ENCODE assay signal across 8 mouse cellular contexts in the genomic region with DNA sequence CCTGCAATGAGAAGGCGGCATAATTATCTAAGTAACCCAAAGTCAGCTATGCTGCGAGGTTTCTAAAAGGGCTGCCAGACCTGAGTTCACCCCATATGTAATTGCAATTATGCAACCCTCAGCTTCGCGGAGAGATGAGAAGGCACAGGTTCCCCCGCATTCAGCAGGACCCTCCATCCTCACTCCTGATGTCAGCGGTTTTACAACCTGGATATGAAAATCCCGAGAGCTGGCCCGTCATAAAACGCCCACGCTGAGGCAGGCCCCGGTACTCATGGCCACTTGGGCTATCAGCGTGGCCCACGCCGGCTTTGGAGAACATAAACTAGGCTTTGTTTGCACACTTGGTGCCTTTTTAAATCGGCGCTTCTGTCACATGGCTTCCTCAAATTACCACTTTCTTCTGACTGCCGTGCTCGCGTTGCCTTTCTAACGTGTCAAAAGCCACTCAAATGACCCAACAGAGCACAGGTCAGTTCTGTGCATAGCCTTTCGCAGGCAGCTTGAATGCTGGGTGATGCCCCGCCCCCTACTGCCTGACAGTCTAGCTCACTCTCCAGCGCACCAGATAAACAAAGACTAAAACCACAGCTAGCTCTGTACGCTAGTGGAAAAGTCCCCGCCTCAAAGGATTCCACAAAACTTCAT. TPM values are rescaled to one million over a fixed set of nuclear protein-coding genes. Genes with fewer than 3 reads are reported as not detected.
DNase-seq lines count a peak whose midpoint lies in the region; ATAC-seq lines count a peak whose summit lies in the region.

No protein-coding gene starts in this region.

- H3K27ac ChIP-seq in embryonic facial prominence, embryonic 11.5 days (replicated peaks; ENCODE audit: low read depth, low read length): no peak overlapping the region
- peak overlapping the region; percentile 58; the same call in 1 of the 2 replicates for H3K27ac ChIP-seq in stomach, embryonic 14.5 days (ENCODE audit: low read length)

- no peaks in the 10 kb centered on the region for H3K36me3 ChIP-seq in embryonic facial prominence, embryonic 11.5 days (replicated peaks; ENCODE audit: control insufficient read depth, insufficient read depth, low read depth, low read length)
- H3K36me3 ChIP-seq in stomach, embryonic 14.5 days (ENCODE audit: control insufficient read depth, insufficient read depth, low read length): no peaks in the 10 kb centered on the region

- no peak overlapping the region for H3K4me3 ChIP-seq in embryonic facial prominence, embryonic 11.5 days (ENCODE audit: low read depth, low read length)
- peak overlapping the region; percentile 17; the same call in 1 of the 2 replicates for H3K4me3 ChIP-seq in stomach, embryonic 14.5 days (ENCODE audit: low read depth, low read length)

- WGBS in embryonic facial prominence, embryonic 11.5 days: 21% methylated on average over 25 of the region's 25 CpGs
- 26% methylated on average over 25 of the region's 25 CpGs for WGBS in stomach, embryonic 14.5 days

- intact Hi-C loops in heart, postnatal 10 days (cut with DNase I): no loop called here

- no peaks in the 10 kb centered on the region for H3K9me3 ChIP-seq in embryonic facial prominence, embryonic 11.5 days (replicated peaks; ENCODE audit: control insufficient read depth, low read length)
- no peaks in the 10 kb centered on the region for H3K9me3 ChIP-seq in stomach, embryonic 14.5 days (ENCODE audit: control insufficient read depth, low read depth, low read length)

- H3K27me3 ChIP-seq in embryonic facial prominence, embryonic 11.5 days (ENCODE audit: control insufficient read depth, insufficient read depth, low read length): no peaks in the 10 kb centered on the region
- H3K27me3 ChIP-seq in stomach, embryonic 14.5 days (ENCODE audit: control insufficient read depth, insufficient read depth, low read length): no peaks in the 10 kb centered on the region

- H3K4me1 ChIP-seq in embryonic facial prominence, embryonic 11.5 days (ENCODE audit: control insufficient read depth, insufficient read depth, low read length): no peaks in the 10 kb centered on the region
- H3K4me1 ChIP-seq in stomach, embryonic 14.5 days (ENCODE audit: control insufficient read depth, insufficient read depth, low read length): 0 out of 2 replicates have a peak, but pooled peaks cover 5% of the 10 kb centered on the region

- no peak for ATAC-seq in embryonic facial prominence, embryonic 11.5 days (replicated peaks; ENCODE audit: insufficient number of reproducible peaks, low FRiP score, low TSS enrichment, low read depth)
- peak; percentile 69; the same call in 1 of the 2 replicates for ATAC-seq in stomach, embryonic 14.5 days (ENCODE audit: insufficient number of reproducible peaks, insufficient read depth, low FRiP score, low read depth)

- DNase-seq in testis, postnatal 10 days (ENCODE audit: low spot score): peak; percentile 60
- no peak for DNase-seq in testis, postnatal 14 days (ENCODE audit: low spot score)
- DNase-seq in embryonic facial prominence, embryonic 11.5 days (ENCODE audit: low spot score): peak; percentile 61
- peak; percentile 61 to 66 for DNase-seq in heart, postnatal 10 days
- peak; percentile 63 for DNase-seq in kidney, postnatal 14 days
- DNase-seq in lung, postnatal 36 days: peak; percentile 90
- DNase-seq in spleen, postnatal 14 days (ENCODE audit: low spot score in 2 of 2): no peak

- H3K4me2 ChIP-seq in embryonic facial prominence, embryonic 11.5 days (ENCODE audit: low read depth, low read length): peak overlapping the region; percentile 30
- H3K4me2 ChIP-seq in stomach, embryonic 14.5 days (replicated peaks; ENCODE audit: low read depth, low read length): peak overlapping the region; percentile 43

- H3K9ac ChIP-seq in embryonic facial prominence, embryonic 11.5 days (replicated peaks; ENCODE audit: low read length): 0 out of 2 replicates have a peak overlapping the region, but pooled peaks have one; percentile 37
- no peak overlapping the region for H3K9ac ChIP-seq in stomach, embryonic 14.5 days (replicated peaks; ENCODE audit: low read depth, low read length)

RNA-seq across cellular contexts. Expression of gene Tbc1d30, which starts 53.9 kb away (rescaled TPM):
- 2.7 TPM in 2 replicates for polyA plus RNA-seq in embryonic facial prominence, embryonic 11.5 days (2014; fragmentation: Nextera tagmentation; extraction: Ambion mirVana)
- total RNA-seq in heart, postnatal 10 days (2021): 1 to 10 TPM; 3.8 to 5.3 TPM
- 6.1 and 10.5 TPM in 2 replicates for polyA plus RNA-seq in stomach, embryonic 14.5 days (2014; fragmentation: Nextera tagmentation; extraction: Ambion mirVana)

Comparison
In these comparisons a context has a peak if more than half of its experiments do, and no peak if none do; other contexts are left out.
1. DNase-seq: peak in testis, postnatal 10 days (single experiment), embryonic facial prominence, embryonic 11.5 days (single experiment), heart, postnatal 10 days (2 of 2), kidney, postnatal 14 days (single experiment) and lung, postnatal 36 days (single experiment); none in testis, postnatal 14 days (single experiment) and spleen, postnatal 14 days (0 of 2).